Mouse (Mus musculus): ENCODE measurements at regions not wholly inside any gene's neighbourhood (a gene's known extent, or its start where the extent isn't known, plus 50 kb on each side); places are given as distances from the start of the nearest gene placed in this dataset.

- TF ChIP-seq CTCF (IDR thresholded peaks at IDR 0.05; ENCODE audit: borderline replicate concordance, insufficient read depth, low read depth, low read length) (no peak), POLR2A (IDR thresholded peaks at IDR 0.05; ENCODE audit: borderline replicate concordance, insufficient read depth, low read length) (no peak)
Measured at GRCm38 (mm10) chr5:74833887-74834286, 131.2 kb upstream of the Lnx1 start.

Data from cerebellum, adult 2 months (tissue).